In genomic region chr5:83354846-83355561, GRCm38 (mm10) we compare ENCODE assay signal across 12 mouse cellular contexts. TPM values are rescaled to one million over a fixed set of nuclear protein-coding genes. Genes with fewer than 3 reads are reported as not detected.
DNase-seq lines count a peak whose midpoint lies in the region; ATAC-seq and TF ChIP-seq lines count a peak whose summit lies in the region.
"Had no signal": no experiment of that assay in that cellular context is flagged by ENCODE, and none has a peak within 500 bp of the region (broad histone marks: within the 10 kb centered on the region; RNA-seq: fewer than 3 reads in every experiment).

TSS of gene Tecrl (minus strand) at chr5:83355195.

- DNase-seq in brain, embryonic 14.5 days (ENCODE audit: low read depth): peak; percentile 19
- peak; percentile 18 for DNase-seq in embryonic facial prominence, embryonic 11.5 days (ENCODE audit: low spot score)
- peak; percentile 22 to 37 for DNase-seq in heart, postnatal 14 days
- peak; percentile 80 for DNase-seq in lung, postnatal 36 days
- DNase-seq in cerebellum, postnatal 25 days: no peak
- no peak for DNase-seq in urinary bladder, adult 2 months (ENCODE audit: low spot score)
- DNase-seq in spleen, adult 12 weeks (ENCODE audit: low spot score): no peak
- DNase-seq: cerebellum, postnatal 10 days; spleen, adult 18-20 months; thymus, postnatal 14 days had no signal

- 36% methylated on average over 9 of the region's 9 CpGs for WGBS in embryonic facial prominence, embryonic 11.5 days

- no peak for TF ChIP-seq CTCF in brain, embryonic 14.5 days (IDR thresholded peaks at IDR 0.05; ENCODE audit: borderline replicate concordance, extremely low read depth, insufficient read depth, insufficient read length)

- no peak for ATAC-seq in embryonic facial prominence, embryonic 11.5 days (replicated peaks; ENCODE audit: insufficient number of reproducible peaks, low FRiP score, low TSS enrichment, low read depth)

- no peaks in the 10 kb centered on the region for H3K27me3 ChIP-seq in embryonic facial prominence, embryonic 11.5 days (ENCODE audit: control insufficient read depth, insufficient read depth, low read length)
- H3K27me3 ChIP-seq: forebrain, embryonic 12.5 days had no signal

- H3K9ac ChIP-seq in embryonic facial prominence, embryonic 11.5 days (replicated peaks; ENCODE audit: low read length): no peak within 1 kb of the TSS
- H3K9ac ChIP-seq: forebrain, embryonic 12.5 days had no signal

- H3K4me3 ChIP-seq in embryonic facial prominence, embryonic 11.5 days (ENCODE audit: low read depth, low read length): no peak within 1 kb of the TSS
- H3K4me3 ChIP-seq: forebrain, embryonic 12.5 days had no signal

- H3K27ac ChIP-seq in embryonic facial prominence, embryonic 11.5 days (replicated peaks; ENCODE audit: low read depth, low read length): no peak within 1 kb of the TSS
- H3K27ac ChIP-seq: forebrain, embryonic 12.5 days had no signal

- no peaks in the 10 kb centered on the region for H3K9me3 ChIP-seq in embryonic facial prominence, embryonic 11.5 days (replicated peaks; ENCODE audit: control insufficient read depth, low read length)
- H3K9me3 ChIP-seq: forebrain, embryonic 12.5 days had no signal

- intact Hi-C loops in heart, postnatal 14 days (cut with DNase I): no loop called here

- no peak within 1 kb of the TSS for H3K4me2 ChIP-seq in embryonic facial prominence, embryonic 11.5 days (ENCODE audit: low read depth, low read length)
- H3K4me2 ChIP-seq: forebrain, embryonic 12.5 days had no signal

- no peaks in the 10 kb centered on the region for H3K36me3 ChIP-seq in embryonic facial prominence, embryonic 11.5 days (replicated peaks; ENCODE audit: control insufficient read depth, insufficient read depth, low read depth, low read length)
- H3K36me3 ChIP-seq: forebrain, embryonic 12.5 days had no signal

- no peak for TF ChIP-seq POLR2A in brain, embryonic 14.5 days (IDR thresholded peaks at IDR 0.05; ENCODE audit: borderline replicate concordance, extremely low read depth, insufficient read depth, insufficient read length, poor library complexity, severe bottlenecking)

- no peaks in the 10 kb centered on the region for H3K4me1 ChIP-seq in embryonic facial prominence, embryonic 11.5 days (ENCODE audit: control insufficient read depth, insufficient read depth, low read length)

RNA-seq across cellular contexts. Expression of gene Tecrl, which starts in this region (rescaled TPM):
- polyA plus RNA-seq in brain, embryonic 14.5 days (2012; rRNA removed): 0.05 and 0.08 TPM in 2 replicates
- polyA plus RNA-seq in embryonic facial prominence, embryonic 11.5 days (2014; fragmentation: Nextera tagmentation; extraction: Ambion mirVana): 0.46 and 0.88 TPM in 2 replicates
- total RNA-seq in heart, postnatal 14 days (2021): 10 to 100 TPM; 88.5 to 91.5 TPM
- not detected in 2 replicates for polyA plus RNA-seq in urinary bladder, adult 2 months (2012; rRNA removed)
- total RNA-seq: neutrophil, adult 5-6 weeks had no signal

Comparison
In these comparisons a context has a peak if more than half of its experiments do, and no peak if none do; other contexts are left out.
1. Peak in DNase-seq in brain, embryonic 14.5 days; RNA of the gene not detected or under 1 TPM.
2. Peak in DNase-seq in embryonic facial prominence, embryonic 11.5 days; RNA of the gene not detected or under 1 TPM.
3. DNase-seq: peak in heart, postnatal 14 days (2 of 2) and lung, postnatal 36 days (single experiment); none in cerebellum, postnatal 25 days (0 of 2), urinary bladder, adult 2 months (single experiment) and spleen, adult 12 weeks (single experiment).